Mouse (Mus musculus): ENCODE results near the gene Gm3285. TPM values are rescaled to one million over a fixed set of nuclear protein-coding genes. Genes with fewer than 3 reads are reported as not detected.

The Gm3285 gene
- not detected in 2 replicates for polyA plus RNA-seq (2015; fragmentation: Nextera tagmentation; extraction: Ambion mirVana)

DNA sequence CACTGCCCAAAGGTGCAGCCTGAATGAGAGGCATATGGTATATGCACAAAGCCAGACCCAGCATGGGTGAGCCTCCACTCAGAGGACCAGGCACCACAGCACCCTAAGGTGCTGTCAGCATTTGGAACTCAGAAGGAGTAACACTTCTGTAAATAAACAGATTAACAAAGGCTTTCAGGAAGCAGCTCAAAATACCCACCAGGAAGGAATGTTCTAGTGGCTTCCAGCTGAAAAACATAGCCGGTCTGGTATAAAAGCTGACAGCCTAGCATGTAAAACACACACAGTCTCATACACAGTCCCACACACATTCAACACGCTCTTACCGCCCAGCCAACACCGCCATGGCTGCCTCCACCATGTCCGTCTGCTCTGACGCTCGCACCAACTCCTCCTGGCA lies at the start of gene Gm3285:
TSS of gene Gm3285 (plus strand) at position 301 of the 400 bp plus-strand sequence.
- H3K9ac ChIP-seq = no peak within 1 kb of the TSS
- ATAC-seq (ENCODE audit: low read depth) = no peak
- no peaks in the 10 kb centered on the region for H3K36me3 ChIP-seq
- H3K9me3 ChIP-seq = no peaks in the 10 kb centered on the region
- 0 out of 2 replicates have a peak, but pooled peaks cover 5% of the 10 kb centered on the region for H3K4me1 ChIP-seq (replicated peaks)
- no peaks in the 10 kb centered on the region for H3K27me3 ChIP-seq
- H3K4me3 ChIP-seq = no peak within 1 kb of the TSS
- WGBS = 46% methylated on average over 7 of the region's 7 CpGs
- H3K27ac ChIP-seq (replicated peaks) = no peak within 1 kb of the TSS
- no peak within 1 kb of the TSS for H3K4me2 ChIP-seq

DNA sequence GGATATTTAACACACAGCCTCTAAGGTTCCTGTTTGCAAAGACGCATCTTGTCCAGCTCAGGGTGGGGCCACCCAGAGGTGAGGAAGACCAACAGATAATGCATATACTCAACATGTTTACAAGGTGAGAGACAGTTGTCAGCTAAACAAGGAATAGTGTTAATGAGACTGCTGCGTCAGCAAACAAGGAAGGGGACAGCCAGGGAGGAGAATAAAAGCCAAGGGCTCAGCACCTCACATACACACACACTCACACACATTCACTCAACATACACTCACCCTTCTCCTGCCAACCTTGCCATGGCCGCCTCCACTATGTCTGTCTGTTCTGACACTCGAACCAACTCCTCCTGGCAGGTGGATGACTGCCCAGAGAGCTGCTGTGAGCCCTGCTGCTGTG lies 47.4 kb upstream of the Gm3285 start, which contains the start of gene Gm2696:
TSS of gene Gm2696 (plus strand) at position 301 of the 400 bp plus-strand sequence.
- no peak within 1 kb of the TSS for H3K4me2 ChIP-seq
- ATAC-seq (ENCODE audit: low read depth) = no peak
- H3K27ac ChIP-seq (replicated peaks) = no peak within 1 kb of the TSS
- no peaks in the 10 kb centered on the region for H3K27me3 ChIP-seq
- no peaks in the 10 kb centered on the region for H3K4me1 ChIP-seq (replicated peaks)
- H3K36me3 ChIP-seq = no peaks in the 10 kb centered on the region
- no peak within 1 kb of the TSS for H3K4me3 ChIP-seq
- WGBS = 63% methylated on average over 4 of the region's 4 CpGs
- no peaks in the 10 kb centered on the region for H3K9me3 ChIP-seq
- H3K9ac ChIP-seq = no peak within 1 kb of the TSS

DNA sequence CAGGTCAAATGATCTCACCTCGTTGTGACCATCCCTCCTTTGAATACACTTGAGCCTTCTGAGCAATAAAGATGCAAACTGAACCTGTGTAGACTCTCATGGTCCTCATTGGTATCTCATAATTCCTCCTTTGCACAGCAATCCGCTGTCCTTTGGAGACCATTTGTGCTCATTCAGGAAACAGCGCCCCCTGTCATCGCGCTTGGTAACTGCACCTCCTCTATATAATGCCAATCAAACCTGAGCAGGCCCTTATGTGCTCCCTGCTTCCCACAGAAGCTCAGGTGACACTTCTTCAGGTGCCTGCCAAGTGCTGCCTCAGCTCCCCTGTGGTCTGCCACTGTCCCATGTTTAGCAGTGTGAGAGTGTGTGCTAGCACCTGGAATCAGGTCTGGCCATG lies 46.3 kb upstream of the Gm3285 start:
- H3K27me3 ChIP-seq = no peaks in the 10 kb centered on the region
- H3K9ac ChIP-seq = no peak overlapping the region
- H3K36me3 ChIP-seq = no peaks in the 10 kb centered on the region
- H3K4me1 ChIP-seq (replicated peaks) = no peaks in the 10 kb centered on the region
- no peaks in the 10 kb centered on the region for H3K9me3 ChIP-seq
- 36% methylated on average over 5 of the region's 5 CpGs for WGBS
- no peak overlapping the region for H3K27ac ChIP-seq (replicated peaks)
- H3K4me2 ChIP-seq = no peak overlapping the region
- no peak for ATAC-seq (ENCODE audit: low read depth)
- no peak overlapping the region for H3K4me3 ChIP-seq

DNA sequence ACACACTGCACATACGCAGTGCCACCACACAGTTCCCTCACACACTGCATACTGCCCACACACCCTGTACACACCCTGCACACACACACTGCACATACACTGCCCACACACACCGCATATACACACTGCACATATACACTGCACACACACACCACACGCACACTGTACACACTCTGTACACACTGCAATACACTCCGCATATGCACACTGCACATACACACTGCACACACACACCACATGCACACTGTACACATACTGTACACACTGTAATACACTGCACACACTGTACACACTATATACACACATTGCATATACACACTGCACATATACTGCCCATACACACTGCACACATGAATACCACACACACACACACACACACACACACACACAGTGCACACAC lies 43.3 kb upstream of the Gm3285 start:
- H3K36me3 ChIP-seq = no peaks in the 10 kb centered on the region
- H3K27ac ChIP-seq (replicated peaks) = no peak overlapping the region
- H3K4me1 ChIP-seq (replicated peaks) = no peaks in the 10 kb centered on the region
- H3K27me3 ChIP-seq = no peaks in the 10 kb centered on the region
- WGBS = 97% methylated on average over 4 of the region's 4 CpGs
- no peak overlapping the region for H3K9ac ChIP-seq
- no peak overlapping the region for H3K4me3 ChIP-seq
- H3K4me2 ChIP-seq = no peak overlapping the region
- H3K9me3 ChIP-seq = no peaks in the 10 kb centered on the region
- ATAC-seq (ENCODE audit: low read depth) = no peak

DNA sequence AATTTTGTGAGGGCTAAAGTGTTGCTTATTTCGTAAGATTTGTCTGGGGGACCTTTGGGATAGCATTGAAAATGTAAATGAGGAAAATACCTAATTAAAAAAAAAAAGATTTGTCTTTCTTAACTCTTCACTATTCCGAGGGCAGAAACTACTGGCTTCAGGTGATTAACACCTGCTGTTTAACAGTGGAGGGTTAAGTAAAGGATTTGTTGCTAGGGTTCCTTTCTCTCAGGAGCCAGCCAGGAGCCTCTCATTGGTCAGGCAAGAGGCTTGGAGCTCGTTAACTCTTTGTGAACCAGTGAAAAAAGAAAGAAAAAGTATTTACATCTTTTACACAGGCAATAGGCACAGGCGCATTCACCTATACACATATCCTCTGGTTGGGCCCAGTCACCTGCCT lies 42.6 kb upstream of the Gm3285 start:
- Histone ChIP-seq H3K36me3 (no peaks in the 10 kb centered on the region), H3K4me1 (replicated peaks) (no peaks in the 10 kb centered on the region), H3K9ac (no peak overlapping the region), H3K4me2 (no peak overlapping the region), H3K9me3 (peaks cover 5% of the 10 kb centered on the region; the same call in 1 of the 2 replicates), H3K27ac (replicated peaks) (no peak overlapping the region), H3K4me3 (no peak overlapping the region), H3K27me3 (no peaks in the 10 kb centered on the region)
- 46% methylated on average over 4 of the region's 4 CpGs for WGBS
- ATAC-seq (ENCODE audit: low read depth) = no peak

DNA sequence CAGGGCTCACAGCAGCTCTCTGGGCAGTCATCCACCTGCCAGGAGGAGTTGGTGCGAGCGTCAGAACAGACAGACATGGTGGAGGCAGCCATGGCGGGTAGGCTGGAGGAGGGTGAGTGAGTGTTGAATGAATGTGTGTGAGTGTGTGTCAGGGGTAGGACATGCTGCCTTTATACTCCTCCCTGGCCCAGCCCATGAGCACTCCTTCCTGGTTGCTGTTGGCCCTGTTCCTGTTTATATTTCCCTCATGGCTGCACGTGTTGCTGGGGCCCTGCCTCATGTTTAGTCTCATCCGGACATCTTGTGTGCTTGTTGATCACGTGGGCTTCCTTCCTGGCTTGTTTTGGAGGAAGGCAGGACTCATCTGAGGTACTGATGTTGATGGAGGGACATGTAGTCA lies 34.8 kb upstream of the Gm3285 start, which contains the start of gene Krtap10-4:
TSS of gene Krtap10-4 (minus strand) at position 145 of the 400 bp plus-strand sequence.
- H3K27me3 ChIP-seq = no peaks in the 10 kb centered on the region
- H3K27ac ChIP-seq (replicated peaks) = no peak within 1 kb of the TSS
- H3K4me3 ChIP-seq = no peak within 1 kb of the TSS
- WGBS = 83% methylated on average over 6 of the region's 6 CpGs
- no peak within 1 kb of the TSS for H3K4me2 ChIP-seq
- H3K9me3 ChIP-seq = peaks cover 5% of the 10 kb centered on the region; the same call in 1 of the 2 replicates
- ATAC-seq (ENCODE audit: low read depth) = no peak
- no peak within 1 kb of the TSS for H3K9ac ChIP-seq
- no peaks in the 10 kb centered on the region for H3K36me3 ChIP-seq
- H3K4me1 ChIP-seq (replicated peaks) = no peaks in the 10 kb centered on the region

DNA sequence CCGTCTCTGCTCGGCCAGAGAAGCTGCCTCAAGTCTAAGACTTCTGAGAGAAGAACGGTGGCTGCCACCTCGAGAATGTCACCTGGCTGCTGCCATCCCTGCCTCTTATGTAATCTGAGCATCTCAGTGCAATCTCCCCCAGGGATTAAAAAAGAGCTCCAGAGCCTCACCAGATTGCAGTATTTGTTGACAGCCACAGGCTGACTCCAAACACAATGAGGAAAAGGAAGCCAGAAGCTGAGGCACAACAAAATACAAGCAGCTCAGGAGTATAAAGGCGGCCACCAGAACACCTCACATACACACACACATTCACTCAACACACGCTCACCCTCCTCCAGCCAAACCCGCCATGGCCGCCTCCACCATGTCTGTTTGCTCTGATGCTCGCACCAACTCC lies 26.1 kb upstream of the Gm3285 start, which contains the start of gene Krtap10-10:
TSS of gene Krtap10-10 (plus strand) at position 301 of the 400 bp plus-strand sequence.
- Histone ChIP-seq H3K27me3 (no peaks in the 10 kb centered on the region), H3K4me2 (no peak within 1 kb of the TSS), H3K9me3 (no peaks in the 10 kb centered on the region), H3K4me1 (replicated peaks) (no peaks in the 10 kb centered on the region), H3K36me3 (no peaks in the 10 kb centered on the region), H3K4me3 (no peak within 1 kb of the TSS), H3K9ac (no peak within 1 kb of the TSS), H3K27ac (replicated peaks) (no peak within 1 kb of the TSS)
- WGBS = 73% methylated on average over 6 of the region's 9 CpGs
- ATAC-seq (ENCODE audit: low read depth) = no peak

DNA sequence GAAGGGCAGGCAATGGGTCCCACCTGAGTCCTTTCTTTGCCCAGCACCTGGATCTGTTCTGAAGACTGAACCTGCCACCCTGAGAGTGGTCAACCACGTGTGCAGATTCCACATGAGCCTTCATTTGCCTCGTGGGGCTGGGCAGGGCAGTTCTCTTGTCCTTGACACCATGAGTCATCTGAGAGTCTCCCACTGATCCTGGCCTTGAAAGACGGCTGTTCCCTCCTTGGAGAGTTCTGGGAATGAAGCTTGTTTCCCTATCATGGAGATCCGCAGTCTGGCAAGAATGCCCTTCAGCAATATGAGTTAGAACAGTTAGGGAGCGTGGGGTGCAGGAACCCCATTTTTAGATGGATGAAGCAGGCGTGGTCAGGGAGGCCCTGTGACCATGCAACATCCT lies 22.8 kb upstream of the Gm3285 start:
- H3K9me3 ChIP-seq = peaks cover 18% of the 10 kb centered on the region
- no peak for ATAC-seq (ENCODE audit: low read depth)
- no peak overlapping the region for H3K9ac ChIP-seq
- WGBS = 83% methylated on average over 6 of the region's 6 CpGs
- no peaks in the 10 kb centered on the region for H3K36me3 ChIP-seq
- no peaks in the 10 kb centered on the region for H3K27me3 ChIP-seq
- no peaks in the 10 kb centered on the region for H3K4me1 ChIP-seq (replicated peaks)
- no peak overlapping the region for H3K4me3 ChIP-seq
- H3K27ac ChIP-seq (replicated peaks) = no peak overlapping the region
- no peak overlapping the region for H3K4me2 ChIP-seq

DNA sequence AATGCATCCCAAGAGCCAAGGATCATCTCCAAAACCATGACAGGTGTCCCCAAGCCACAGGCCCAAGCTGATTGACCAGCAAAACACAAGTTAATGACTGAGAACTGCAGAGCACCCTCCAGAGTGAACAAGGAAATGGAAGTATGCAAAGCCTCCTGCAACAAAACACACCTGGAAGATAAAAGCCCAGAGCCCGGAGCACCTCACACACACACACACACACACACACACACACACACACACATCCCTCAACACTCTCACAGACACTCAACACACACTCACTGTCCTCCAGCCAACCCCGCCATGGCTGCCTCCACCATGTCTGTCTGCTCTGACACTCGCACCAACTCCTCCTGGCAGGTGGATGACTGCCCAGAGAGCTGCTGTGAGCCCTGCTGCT lies 15.3 kb upstream of the Gm3285 start, which contains the start of gene Gm36176:
TSS of gene Gm36176 (plus strand) at position 301 of the 400 bp plus-strand sequence.
- H3K27ac ChIP-seq (replicated peaks) = no peak within 1 kb of the TSS
- no peaks in the 10 kb centered on the region for H3K36me3 ChIP-seq
- H3K9me3 ChIP-seq = peaks cover 24% of the 10 kb centered on the region
- H3K4me1 ChIP-seq (replicated peaks) = no peaks in the 10 kb centered on the region
- no peaks in the 10 kb centered on the region for H3K27me3 ChIP-seq
- no peak within 1 kb of the TSS for H3K4me2 ChIP-seq
- no peak for ATAC-seq (ENCODE audit: low read depth)
- no peak within 1 kb of the TSS for H3K9ac ChIP-seq
- WGBS = 74% methylated on average over 3 of the region's 3 CpGs
- no peak within 1 kb of the TSS for H3K4me3 ChIP-seq

DNA sequence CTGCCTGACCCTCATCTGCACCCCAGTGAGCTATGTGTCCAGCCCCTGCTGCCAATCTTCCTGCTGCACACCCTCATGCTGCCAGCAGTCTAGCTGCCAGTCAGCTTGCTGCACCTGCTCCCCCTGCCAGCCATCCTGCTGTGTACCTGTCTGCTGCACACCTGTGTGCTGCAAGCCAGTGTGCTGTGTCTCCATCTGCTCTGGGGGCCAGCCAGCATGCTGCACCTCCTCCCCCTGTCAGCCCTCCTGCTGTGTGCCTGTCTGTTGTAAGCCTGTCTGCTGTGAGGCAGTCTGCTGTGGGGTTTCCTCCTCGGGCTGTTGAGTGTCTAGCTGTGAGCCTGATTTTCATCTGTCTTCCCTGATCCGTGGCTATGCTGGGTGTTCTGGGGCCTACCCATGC lies 14.8 kb upstream of the Gm3285 start:
- peaks cover 22% of the 10 kb centered on the region for H3K9me3 ChIP-seq
- 26% methylated on average over 2 of the region's 2 CpGs for WGBS
- H3K4me2 ChIP-seq = no peak overlapping the region
- H3K4me3 ChIP-seq = no peak overlapping the region
- H3K4me1 ChIP-seq (replicated peaks) = no peaks in the 10 kb centered on the region
- ATAC-seq (ENCODE audit: low read depth) = no peak
- H3K27ac ChIP-seq (replicated peaks) = no peak overlapping the region
- no peak overlapping the region for H3K9ac ChIP-seq
- no peaks in the 10 kb centered on the region for H3K27me3 ChIP-seq
- no peaks in the 10 kb centered on the region for H3K36me3 ChIP-seq

DNA sequence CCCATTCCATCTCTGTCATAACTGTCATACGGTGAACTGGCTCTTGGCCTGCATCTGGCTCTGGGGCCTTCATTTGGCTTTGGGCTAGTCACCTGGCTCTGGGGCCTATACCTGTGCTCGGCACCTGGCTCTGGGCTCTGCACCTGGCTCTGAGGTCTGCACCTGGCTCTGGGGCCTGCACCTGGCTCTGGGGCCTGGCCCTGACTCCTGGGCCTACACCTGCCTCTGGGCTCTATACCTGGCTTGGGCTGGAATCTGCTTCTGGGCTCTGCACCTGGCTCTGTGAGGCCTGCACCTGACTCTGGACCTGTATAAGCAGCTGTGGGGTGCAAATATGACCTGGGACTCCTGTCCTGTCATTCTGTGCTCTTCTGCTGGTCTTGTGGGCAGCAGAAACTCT lies 14.2 kb upstream of the Gm3285 start:
- Histone ChIP-seq H3K4me2 (no peak overlapping the region), H3K4me3 (no peak overlapping the region), H3K9me3 (peaks cover 22% of the 10 kb centered on the region), H3K9ac (no peak overlapping the region), H3K27ac (replicated peaks) (no peak overlapping the region), H3K27me3 (no peaks in the 10 kb centered on the region), H3K36me3 (no peaks in the 10 kb centered on the region), H3K4me1 (replicated peaks) (no peaks in the 10 kb centered on the region)
- no peak for ATAC-seq (ENCODE audit: low read depth)
- WGBS = 93% methylated on average over 2 of the region's 2 CpGs

DNA sequence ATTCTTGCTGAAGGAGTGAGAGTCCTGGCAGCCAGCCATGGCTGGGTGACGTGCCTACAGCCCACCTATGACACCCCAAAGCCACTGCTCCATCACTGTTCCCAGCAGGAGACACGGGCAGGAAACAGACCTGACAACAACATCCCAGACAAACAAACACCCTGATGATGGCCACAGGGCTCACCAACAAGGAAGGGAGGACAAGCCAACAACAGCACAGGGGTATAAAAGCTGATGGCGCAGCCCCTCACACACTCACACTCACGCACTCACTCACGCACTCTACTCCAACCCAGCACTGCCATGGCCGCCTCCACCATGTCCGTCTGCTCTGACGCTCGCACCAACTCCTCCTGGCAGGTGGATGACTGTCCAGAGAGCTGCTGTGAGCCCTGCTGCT lies 9.2 kb upstream of the Gm3285 start, which contains the start of gene Gm10318:
TSS of gene Gm10318 (plus strand) at position 301 of the 400 bp plus-strand sequence.
- Histone ChIP-seq H3K4me1 (replicated peaks) (0 out of 2 replicates have a peak, but pooled peaks cover 3% of the 10 kb centered on the region), H3K4me3 (no peak within 1 kb of the TSS)

More for the DNA sequence above, 9.2 kb upstream of the Gm3285 start, which contains the start of gene Gm10318:
- Histone ChIP-seq H3K9me3 (no peaks in the 10 kb centered on the region), H3K36me3 (no peaks in the 10 kb centered on the region), H3K27ac (replicated peaks) (no peak within 1 kb of the TSS), H3K27me3 (no peaks in the 10 kb centered on the region), H3K4me2 (no peak within 1 kb of the TSS), H3K9ac (no peak within 1 kb of the TSS)
- no peak for ATAC-seq (ENCODE audit: low read depth)
- WGBS = 72% methylated on average over 9 of the region's 9 CpGs

Measured in neural tube, embryonic 13.5 days (tissue).